Mouse (Mus musculus): ENCODE measurements around the gene Dcakd. TPM values are rescaled to one million over a fixed set of nuclear protein-coding genes. Genes with fewer than 3 reads are reported as not detected.

Gene Dcakd
- polyA plus RNA-seq, 1 experiment: 58.3 TPM

DNA sequence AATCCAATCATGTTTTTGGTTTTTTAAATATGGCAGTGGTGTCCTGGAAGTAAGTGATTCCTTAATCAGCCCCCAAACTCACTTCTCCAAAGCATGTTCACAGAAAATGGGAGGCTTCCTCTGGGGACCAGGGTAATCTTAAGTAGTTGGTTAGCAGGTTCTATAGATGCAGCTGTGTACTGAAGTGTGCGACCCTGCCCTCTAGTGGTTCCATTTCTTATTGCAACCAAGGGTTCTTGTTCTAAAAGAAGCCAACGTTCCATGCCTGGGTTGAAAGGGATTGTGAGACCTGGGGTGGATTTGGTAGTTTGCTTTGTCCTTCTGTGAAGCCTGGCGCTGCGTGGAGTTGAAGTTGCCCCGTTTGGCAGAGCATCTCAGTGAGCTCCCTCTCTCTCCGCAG is 26.7 kb upstream of the Dcakd start:
- no peak overlapping the region for H3K4me3 ChIP-seq (replicated peaks; ENCODE audit: insufficient read depth, low read depth, low read length)
- DNase-seq: peak; percentile 62 to 68
- 36% methylated on average over 6 of the region's 6 CpGs for WGBS

DNA sequence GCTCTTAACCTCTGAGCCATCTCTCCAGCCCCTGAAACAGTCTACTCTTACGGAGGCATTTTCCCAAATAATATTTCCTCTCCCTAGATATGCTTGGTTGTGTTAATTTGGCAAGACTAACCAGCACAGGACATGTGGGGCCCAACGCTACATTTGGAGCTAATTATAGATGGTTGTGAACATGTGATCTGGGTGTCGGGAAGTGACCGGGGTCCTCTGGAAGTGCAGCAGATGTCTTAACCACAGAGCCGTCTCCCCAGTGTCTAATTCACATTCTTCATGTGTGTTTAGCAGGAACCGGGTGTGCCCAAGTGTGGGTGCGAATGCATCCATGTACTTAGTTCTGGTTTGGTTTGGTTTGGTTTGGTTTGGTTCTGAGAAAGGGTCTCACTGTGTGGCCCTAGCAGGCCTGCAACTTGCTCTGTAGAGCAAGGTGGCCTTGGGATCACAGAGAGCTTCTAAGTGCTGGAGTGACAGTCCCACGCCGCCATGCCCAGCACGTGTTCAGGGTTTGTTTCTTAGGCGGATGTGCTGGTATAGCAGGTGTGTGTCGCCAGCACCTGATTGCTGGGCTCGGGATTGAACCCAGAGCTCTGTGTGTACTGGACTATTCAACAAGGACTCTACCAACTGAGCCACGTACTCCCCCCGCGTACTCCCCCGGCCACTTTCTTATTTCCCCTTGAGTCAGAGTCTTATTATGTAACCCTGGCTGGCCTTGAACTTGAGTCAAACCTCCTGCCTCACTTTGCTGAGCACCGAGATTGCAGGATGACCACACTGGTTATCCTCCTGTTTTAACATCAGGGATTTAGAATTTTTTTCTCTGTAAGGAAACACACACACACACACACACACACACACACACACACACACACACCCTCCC is 25.3 kb upstream of the Dcakd start:
- no peak overlapping the region for H3K27ac ChIP-seq (ENCODE audit: insufficient read depth, low read length)
- no peak overlapping the region for H3K4me3 ChIP-seq (replicated peaks; ENCODE audit: insufficient read depth, low read depth, low read length)
- DNase-seq: no peak
- TF ChIP-seq CTCF (IDR thresholded peaks at IDR 0.05; ENCODE audit: borderline replicate concordance, insufficient read depth, low read depth, low read length) (no peak), POLR2A (IDR thresholded peaks at IDR 0.05; ENCODE audit: borderline replicate concordance, insufficient read depth, low read length) (no peak)
- peaks cover 5% of the 10 kb centered on the region; the same call in 1 of the 2 replicates for H3K4me1 ChIP-seq (ENCODE audit: control insufficient read depth, insufficient read depth, low read length)
- WGBS: 81% methylated on average over 18 of the region's 18 CpGs
- H3K27me3 ChIP-seq (ENCODE audit: control insufficient read depth, insufficient read depth, low read length): no peaks in the 10 kb centered on the region

More for the DNA sequence above, 26.7 kb upstream of the Dcakd start:
- H3K27me3 ChIP-seq (ENCODE audit: control insufficient read depth, insufficient read depth, low read length): no peaks in the 10 kb centered on the region
- H3K27ac ChIP-seq (ENCODE audit: insufficient read depth, low read length): no peak overlapping the region
- TF ChIP-seq CTCF (IDR thresholded peaks at IDR 0.05; ENCODE audit: borderline replicate concordance, insufficient read depth, low read depth, low read length) (peak; percentile 60; the same call in 1 of the 2 replicates), POLR2A (IDR thresholded peaks at IDR 0.05; ENCODE audit: borderline replicate concordance, insufficient read depth, low read length) (no peak)
- peaks cover 5% of the 10 kb centered on the region; the same call in 1 of the 2 replicates for H3K4me1 ChIP-seq (ENCODE audit: control insufficient read depth, insufficient read depth, low read length)

DNA sequence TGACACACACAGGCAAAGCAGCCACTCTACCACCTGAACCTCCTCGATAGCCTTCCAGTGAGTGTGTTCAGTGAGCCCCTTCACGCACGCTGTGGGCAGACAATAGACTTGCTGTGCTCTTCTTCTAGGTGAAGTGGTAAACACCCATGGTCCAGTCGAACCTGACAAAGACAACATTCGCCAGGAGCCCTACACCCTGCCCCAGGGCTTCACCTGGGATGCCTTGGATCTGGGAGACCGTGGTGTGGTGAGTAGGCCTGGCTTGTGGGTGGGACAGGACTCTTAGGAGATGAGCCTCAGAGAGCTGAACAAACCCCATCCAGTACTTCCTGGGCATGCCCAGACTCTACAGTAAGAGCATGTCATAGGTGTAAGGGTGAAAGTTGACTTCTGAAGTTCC is 23.9 kb upstream of the Dcakd start:
- Histone ChIP-seq H3K4me3 (replicated peaks; ENCODE audit: insufficient read depth, low read depth, low read length) (no peak overlapping the region), H3K27ac (ENCODE audit: insufficient read depth, low read length) (0 out of 2 replicates have a peak overlapping the region, but pooled peaks have one; percentile 34), H3K4me1 (ENCODE audit: control insufficient read depth, insufficient read depth, low read length) (peaks cover 5% of the 10 kb centered on the region; the same call in 1 of the 2 replicates), H3K27me3 (ENCODE audit: control insufficient read depth, insufficient read depth, low read length) (no peaks in the 10 kb centered on the region)
- WGBS: 87% methylated on average over 6 of the region's 6 CpGs
- DNase-seq: no peak
- no peak for TF ChIP-seq CTCF (IDR thresholded peaks at IDR 0.05; ENCODE audit: borderline replicate concordance, insufficient read depth, low read depth, low read length)

DNA sequence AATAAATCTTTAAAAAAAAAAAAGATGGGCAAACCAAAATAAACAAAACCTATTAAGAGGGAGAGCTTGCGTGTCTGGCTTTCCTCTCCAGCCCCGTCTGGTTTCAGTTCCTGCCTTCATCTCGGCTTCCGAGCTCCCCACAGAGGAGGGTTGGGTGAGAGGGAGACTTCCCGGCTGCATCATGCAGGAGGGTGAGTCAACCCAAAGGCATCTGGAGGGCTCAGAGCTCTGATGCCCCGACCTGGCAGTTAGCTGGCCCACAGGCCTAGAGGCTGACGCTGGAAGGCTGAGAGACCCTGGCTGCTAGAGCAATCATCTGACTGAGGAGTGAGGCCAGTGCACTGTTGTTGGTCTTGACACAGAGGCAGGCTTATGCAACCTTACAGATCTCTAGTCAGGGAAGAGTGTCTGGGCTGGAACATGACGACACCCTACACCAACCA is 23.1 kb upstream of the Dcakd start:
- no peak overlapping the region for H3K27ac ChIP-seq (ENCODE audit: insufficient read depth, low read length)
- peak; percentile 47 to 56 for DNase-seq
- 63% methylated on average over 8 of the region's 8 CpGs for WGBS
- peaks cover 5% of the 10 kb centered on the region; the same call in 1 of the 2 replicates for H3K4me1 ChIP-seq (ENCODE audit: control insufficient read depth, insufficient read depth, low read length)
- H3K27me3 ChIP-seq (ENCODE audit: control insufficient read depth, insufficient read depth, low read length): no peaks in the 10 kb centered on the region
- no peak overlapping the region for H3K4me3 ChIP-seq (replicated peaks; ENCODE audit: insufficient read depth, low read depth, low read length)
- TF ChIP-seq POLR2A (IDR thresholded peaks at IDR 0.05; ENCODE audit: borderline replicate concordance, insufficient read depth, low read length) (no peak), CTCF (IDR thresholded peaks at IDR 0.05; ENCODE audit: borderline replicate concordance, insufficient read depth, low read depth, low read length) (no peak)

DNA sequence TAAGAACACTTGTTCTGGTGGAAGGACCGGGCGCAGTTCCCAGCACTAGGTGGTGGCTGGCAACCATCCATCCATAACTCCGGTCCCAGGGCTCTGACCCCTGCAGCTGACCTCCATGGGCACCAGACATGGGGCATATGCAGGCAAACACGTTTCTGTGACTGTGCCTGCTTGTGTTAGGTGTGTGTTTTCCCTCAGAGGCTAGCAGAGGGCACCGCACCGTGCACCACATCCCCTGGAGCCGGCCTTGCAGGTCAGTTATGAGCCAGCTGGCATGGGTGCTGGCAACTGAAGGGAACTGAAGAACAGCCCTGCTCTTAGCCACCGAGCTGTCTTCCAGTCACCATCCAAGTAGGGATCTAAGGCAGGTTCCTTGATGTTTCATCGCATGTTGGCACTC is 22.0 kb upstream of the Dcakd start:
- H3K4me3 ChIP-seq (replicated peaks; ENCODE audit: insufficient read depth, low read depth, low read length): no peak overlapping the region
- 11% methylated on average over 9 of the region's 9 CpGs for WGBS
- peak overlapping the region; percentile 13; the same call in 1 of the 2 replicates for H3K27ac ChIP-seq (ENCODE audit: insufficient read depth, low read length)
- peak; percentile 59 to 64 for DNase-seq
- H3K4me1 ChIP-seq (ENCODE audit: control insufficient read depth, insufficient read depth, low read length): peaks cover 5% of the 10 kb centered on the region; the same call in 1 of the 2 replicates
- no peaks in the 10 kb centered on the region for H3K27me3 ChIP-seq (ENCODE audit: control insufficient read depth, insufficient read depth, low read length)
- no peak for TF ChIP-seq POLR2A (IDR thresholded peaks at IDR 0.05; ENCODE audit: borderline replicate concordance, insufficient read depth, low read length)
- no peak for TF ChIP-seq CTCF (IDR thresholded peaks at IDR 0.05; ENCODE audit: borderline replicate concordance, insufficient read depth, low read depth, low read length)

DNA sequence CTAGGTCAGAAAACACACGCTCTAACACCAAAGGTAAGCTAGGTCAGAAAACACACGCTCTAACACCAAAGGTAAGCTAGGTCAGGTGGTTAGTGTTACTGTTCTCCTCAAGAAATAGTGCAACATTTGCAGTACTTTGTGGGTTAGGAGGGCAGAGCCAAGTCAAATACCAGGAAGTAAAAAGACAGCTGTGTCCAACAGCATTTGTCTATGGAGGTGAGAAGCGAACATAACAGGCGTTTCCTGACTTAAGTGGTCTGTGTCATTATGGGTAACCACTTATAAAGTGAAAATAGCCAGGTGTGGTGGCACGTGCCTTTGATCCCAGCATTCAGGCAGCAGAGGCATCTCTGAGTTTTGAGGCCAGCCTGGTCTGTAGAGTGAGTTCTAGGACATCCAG is 21.5 kb upstream of the Dcakd start:
- no peak for DNase-seq
- 95% methylated on average over 5 of the region's 5 CpGs for WGBS
- TF ChIP-seq POLR2A (IDR thresholded peaks at IDR 0.05; ENCODE audit: borderline replicate concordance, insufficient read depth, low read length): no peak
- no peak for TF ChIP-seq CTCF (IDR thresholded peaks at IDR 0.05; ENCODE audit: borderline replicate concordance, insufficient read depth, low read depth, low read length)
- Histone ChIP-seq H3K27ac (ENCODE audit: insufficient read depth, low read length) (no peak overlapping the region), H3K27me3 (ENCODE audit: control insufficient read depth, insufficient read depth, low read length) (no peaks in the 10 kb centered on the region), H3K4me1 (ENCODE audit: control insufficient read depth, insufficient read depth, low read length) (peaks cover 5% of the 10 kb centered on the region; the same call in 1 of the 2 replicates), H3K4me3 (replicated peaks; ENCODE audit: insufficient read depth, low read depth, low read length) (no peak overlapping the region)

DNA sequence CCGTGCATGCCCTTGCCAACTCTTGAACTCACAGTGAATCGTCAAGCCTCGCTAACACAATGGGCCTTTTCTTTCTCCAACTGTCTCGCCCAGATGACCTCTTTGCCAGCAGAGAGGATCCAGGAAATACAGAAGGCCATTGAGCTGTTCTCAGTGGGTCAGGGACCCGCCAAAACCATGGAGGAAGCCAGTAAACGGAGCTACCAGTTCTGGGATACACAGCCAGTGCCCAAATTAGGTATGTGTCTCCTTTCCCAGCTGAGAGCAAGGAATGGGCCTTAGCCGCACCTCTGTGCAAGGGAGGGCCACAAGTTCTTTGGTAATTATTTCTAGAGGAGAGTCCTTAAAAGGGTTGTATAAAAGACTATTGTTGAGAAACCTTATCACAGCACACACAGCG is 18.2 kb upstream of the Dcakd start:
- H3K27ac ChIP-seq (ENCODE audit: insufficient read depth, low read length): no peak overlapping the region
- WGBS: 53% methylated on average over 8 of the region's 8 CpGs
- H3K4me3 ChIP-seq (replicated peaks; ENCODE audit: insufficient read depth, low read depth, low read length): no peak overlapping the region
- TF ChIP-seq CTCF (IDR thresholded peaks at IDR 0.05; ENCODE audit: borderline replicate concordance, insufficient read depth, low read depth, low read length) (no peak), POLR2A (IDR thresholded peaks at IDR 0.05; ENCODE audit: borderline replicate concordance, insufficient read depth, low read length) (no peak)
- DNase-seq: no peak
- peaks cover 7% of the 10 kb centered on the region; the same call in 1 of the 2 replicates for H3K4me1 ChIP-seq (ENCODE audit: control insufficient read depth, insufficient read depth, low read length)
- no peaks in the 10 kb centered on the region for H3K27me3 ChIP-seq (ENCODE audit: control insufficient read depth, insufficient read depth, low read length)

DNA sequence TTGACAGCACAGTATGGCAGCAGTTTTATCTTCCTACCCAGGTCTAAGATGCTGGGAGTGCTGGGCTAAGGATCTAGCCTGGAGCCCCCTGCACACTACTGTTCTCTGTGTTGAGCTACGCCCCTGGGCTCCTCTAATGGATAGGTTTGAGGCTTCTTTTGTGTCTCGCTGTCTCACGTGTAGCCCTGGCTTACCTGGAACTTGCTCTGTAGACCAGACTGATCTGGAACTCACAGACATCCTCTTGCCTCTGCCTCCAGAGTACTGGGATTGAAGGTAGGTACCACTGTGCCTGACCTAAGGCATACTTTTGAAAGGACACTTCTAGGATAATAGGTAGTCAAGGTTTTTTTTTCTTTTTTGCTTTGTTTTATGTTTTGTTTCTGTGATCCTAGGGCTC is 15.8 kb upstream of the Dcakd start:
- no peak for DNase-seq
- TF ChIP-seq POLR2A (IDR thresholded peaks at IDR 0.05; ENCODE audit: borderline replicate concordance, insufficient read depth, low read length): no peak
- TF ChIP-seq CTCF (IDR thresholded peaks at IDR 0.05; ENCODE audit: borderline replicate concordance, insufficient read depth, low read depth, low read length): no peak
- H3K27me3 ChIP-seq (ENCODE audit: control insufficient read depth, insufficient read depth, low read length): no peaks in the 10 kb centered on the region
- peaks cover 2% of the 10 kb centered on the region; the same call in 1 of the 2 replicates for H3K4me1 ChIP-seq (ENCODE audit: control insufficient read depth, insufficient read depth, low read length)
- H3K4me3 ChIP-seq (replicated peaks; ENCODE audit: insufficient read depth, low read depth, low read length): no peak overlapping the region
- WGBS: 95% methylated on average over 3 of the region's 3 CpGs
- H3K27ac ChIP-seq (ENCODE audit: insufficient read depth, low read length): no peak overlapping the region

All from cerebellum, adult 2 months (tissue).